Mouse (Mus musculus) MEL (cell line): Measurements from ENCODE around the gene Tnks2. TPM values are rescaled to one million over a fixed set of nuclear protein-coding genes. Genes with fewer than 3 reads are reported as not detected.

Source experiments
- DNase-seq: peaks from one replicate; pipeline ENCODE4 v3.0.0; 2011; ENCODE audit warnings: low read depth, low spot score
- H3K27ac ChIP-seq: 2 replicates; pipeline ENCODE4 v1.5.1; 2012; ENCODE audit warnings: low read depth, mild to moderate bottlenecking, control low read depth, low read length, moderate library complexity; ENCODE audit not compliant: control insufficient read depth
- H3K27me3 ChIP-seq, 2 experiments: fragments of 150-350 bp in 1 of 2; sonication (generic) in 1 of 2; 2 replicates each; pipeline ENCODE4 v1.6.1; 2012; ENCODE audit warnings: low read length in 2 of 2, mild to moderate bottlenecking in 2 of 2, improper control_type of control experiment in 1 of 2, moderate library complexity in 1 of 2; ENCODE audit not compliant: insufficient read depth in 2 of 2, control insufficient read depth in 1 of 2
- H3K36me3 ChIP-seq, 2 experiments: 2 replicates each; pipeline ENCODE4 v1.6.1; 2012 to 2014; ENCODE audit warnings: low read length in 2 of 2, improper control_type of control experiment in 1 of 2, inconsistent platforms in 1 of 2, mild to moderate bottlenecking in 1 of 2; ENCODE audit not compliant: insufficient read depth in 2 of 2, control insufficient read depth in 1 of 2
- H3K4me1 ChIP-seq, 2 experiments: fragments of 150-350 bp in 1 of 2; sonication (generic) in 1 of 2; 2 replicates each; pipeline ENCODE4 v1.6.1; 2012; ENCODE audit warnings: low read length in 2 of 2, improper control_type of control experiment in 1 of 2, mild to moderate bottlenecking in 1 of 2; ENCODE audit not compliant: insufficient read depth in 2 of 2, control insufficient read depth in 1 of 2
- H3K4me3 ChIP-seq, 2 experiments: fragments of 150-350 bp in 1 of 2; sonication (generic) in 1 of 2; 2 replicates each; pipeline ENCODE4 v1.5.1; 2012; ENCODE audit warnings: low read depth in 2 of 2, low read length in 2 of 2, mild to moderate bottlenecking in 2 of 2, moderate library complexity in 2 of 2, control low read depth in 1 of 2, improper control_type of control experiment in 1 of 2; ENCODE audit not compliant: control insufficient read depth in 1 of 2, insufficient read depth in 1 of 2
- H3K79me2 ChIP-seq: 2 replicates; pipeline ENCODE4 v1.6.1; 2012; ENCODE audit warnings: mild to moderate bottlenecking, low read length, moderate library complexity; ENCODE audit not compliant: control insufficient read depth, poor library complexity, insufficient read depth
- H3K9ac ChIP-seq: 2 replicates; pipeline ENCODE4 v1.6.1; 2012; ENCODE audit warnings: low read depth, mild to moderate bottlenecking, control low read depth, low read length, moderate library complexity; ENCODE audit not compliant: control insufficient read depth, poor library complexity, severe bottlenecking
- H3K9me3 ChIP-seq: fragments of 150-350 bp; sonication (generic); replicated peaks from 2 replicates; pipeline ENCODE4 v1.6.1; 2012; ENCODE audit warnings: mild to moderate bottlenecking, low read length, improper control_type of control experiment, moderate library complexity; ENCODE audit not compliant: insufficient read depth
- BHLHE40 ChIP-seq: IDR thresholded peaks from 2 replicates; pipeline ENCODE4 v1.6.1; 2012; ENCODE audit warnings: low read depth, mild to moderate bottlenecking, inconsistent platforms, low read length, improper control_type of control experiment, borderline replicate concordance
- CHD2 ChIP-seq: IDR thresholded peaks from 2 replicates; pipeline ENCODE4 v1.6.1; 2011; ENCODE audit warnings: low read length, improper control_type of control experiment
- E2F4 ChIP-seq: IDR thresholded peaks from 2 replicates; pipeline ENCODE4 v1.6.1; 2011; ENCODE audit warnings: low read depth, low read length, improper control_type of control experiment, borderline replicate concordance
- ELF1 ChIP-seq: IDR thresholded peaks from 2 replicates; pipeline ENCODE4 v1.6.1; 2014; ENCODE audit warnings: low read depth, mild to moderate bottlenecking, inconsistent platforms, low read length, improper control_type of control experiment, moderate library complexity
- ETS1 ChIP-seq: IDR thresholded peaks from 2 replicates; pipeline ENCODE4 v1.6.1; 2012; ENCODE audit warnings: low read depth, mild to moderate bottlenecking, inconsistent platforms, low read length, improper control_type of control experiment, moderate library complexity
- GABPA ChIP-seq: IDR thresholded peaks from 2 replicates; pipeline ENCODE4 v1.6.1; 2012; ENCODE audit warnings: low read depth, mild to moderate bottlenecking, inconsistent platforms, low read length, improper control_type of control experiment, moderate library complexity
- HCFC1 ChIP-seq: IDR thresholded peaks from 2 replicates; pipeline ENCODE4 v1.6.1; 2012; ENCODE audit warnings: low read depth, mild to moderate bottlenecking, inconsistent platforms, low read length, improper control_type of control experiment, moderate library complexity
- JUND ChIP-seq: IDR thresholded peaks from 2 replicates; pipeline ENCODE4 v1.6.1; 2011; ENCODE audit warnings: low read depth, mild to moderate bottlenecking, improper control_type of control experiment, low read length
- KAT2A ChIP-seq: conservative IDR thresholded peaks from 2 replicates; pipeline ENCODE4 v1.6.1; 2012; ENCODE audit warnings: low read depth, low read length, improper control_type of control experiment, inconsistent platforms
- MAFK ChIP-seq: IDR thresholded peaks from 2 replicates; pipeline ENCODE4 v1.6.1; 2011; ENCODE audit warnings: low read depth, mild to moderate bottlenecking, low read length, improper control_type of control experiment, borderline replicate concordance
- MAZ ChIP-seq: IDR thresholded peaks from 2 replicates; pipeline ENCODE4 v1.6.1; 2012; ENCODE audit warnings: low read depth, mild to moderate bottlenecking, inconsistent platforms, low read length, improper control_type of control experiment
- MXI1 ChIP-seq: IDR thresholded peaks from 2 replicates; pipeline ENCODE4 v1.6.1; 2011; ENCODE audit warnings: mild to moderate bottlenecking, low read depth, low read length, improper control_type of control experiment
- MYC ChIP-seq: IDR thresholded peaks from 2 replicates; pipeline ENCODE4 v1.6.1; 2011; ENCODE audit warnings: low read depth, mild to moderate bottlenecking, low read length, improper control_type of control experiment, moderate library complexity
- NELFE ChIP-seq: IDR thresholded peaks from 2 replicates; pipeline ENCODE4 v1.6.1; 2011; ENCODE audit warnings: low read depth, low read length, improper control_type of control experiment
- NRF1 ChIP-seq: IDR thresholded peaks from 2 replicates; pipeline ENCODE4 v1.6.1; 2014; ENCODE audit warnings: low read depth, mild to moderate bottlenecking, inconsistent platforms, low read length, improper control_type of control experiment, moderate library complexity; ENCODE audit not compliant: poor library complexity, insufficient read depth, severe bottlenecking
- POLR2A ChIP-seq, 2 experiments: IDR thresholded peaks; 2 replicates each; pipeline ENCODE4 v1.6.1; 2011 to 2012; ENCODE audit warnings: low read length in 2 of 2, mild to moderate bottlenecking in 2 of 2, control low read depth in 1 of 2, improper control_type of control experiment in 1 of 2, low read depth in 1 of 2, moderate library complexity in 1 of 2; ENCODE audit not compliant: control insufficient read depth in 1 of 2, insufficient read depth in 1 of 2, poor library complexity in 1 of 2
- POLR2AphosphoS2 ChIP-seq: IDR thresholded peaks from 2 replicates; pipeline ENCODE4 v1.6.1; 2011; ENCODE audit warnings: low read length, improper control_type of control experiment
- RAD21 ChIP-seq: IDR thresholded peaks from 2 replicates; pipeline ENCODE4 v1.6.1; 2011; ENCODE audit warnings: mild to moderate bottlenecking, low read depth, low read length, improper control_type of control experiment
- RCOR1 ChIP-seq: IDR thresholded peaks from 2 replicates; pipeline ENCODE4 v1.6.1; 2012; ENCODE audit warnings: low read depth, mild to moderate bottlenecking, inconsistent platforms, low read length, improper control_type of control experiment
- SIN3A ChIP-seq: IDR thresholded peaks from 2 replicates; pipeline ENCODE4 v1.6.1; 2012; ENCODE audit warnings: low read length, improper control_type of control experiment, inconsistent platforms
- SMC3 ChIP-seq: IDR thresholded peaks from 2 replicates; pipeline ENCODE4 v1.6.1; 2011; ENCODE audit warnings: low read depth, low read length, improper control_type of control experiment
- TBP ChIP-seq: IDR thresholded peaks from 2 replicates; pipeline ENCODE4 v1.8.0; 2011; ENCODE audit warnings: low read depth, low read length, improper control_type of control experiment
- TCF12 ChIP-seq: IDR thresholded peaks from 2 replicates; pipeline ENCODE4 v1.6.1; 2014; ENCODE audit warnings: low read depth, mild to moderate bottlenecking, inconsistent platforms, low read length, improper control_type of control experiment, moderate library complexity
- UBTF ChIP-seq: IDR thresholded peaks from 2 replicates; pipeline ENCODE4 v1.6.1; 2012; ENCODE audit warnings: low read depth, mild to moderate bottlenecking, inconsistent platforms, low read length, improper control_type of control experiment, moderate library complexity, borderline replicate concordance; ENCODE audit not compliant: insufficient read depth
- USF1 ChIP-seq: IDR thresholded peaks from 2 replicates; pipeline ENCODE4 v1.6.1; 2014; ENCODE audit warnings: low read depth, mild to moderate bottlenecking, inconsistent platforms, low read length, improper control_type of control experiment, moderate library complexity
- ZC3H11A ChIP-seq: IDR thresholded peaks from 2 replicates; pipeline ENCODE4 v1.6.1; 2012; ENCODE audit warnings: low read depth, mild to moderate bottlenecking, inconsistent platforms, low read length, improper control_type of control experiment
- ZMIZ1 ChIP-seq: IDR thresholded peaks from 2 replicates; pipeline ENCODE4 v1.6.1; 2012; ENCODE audit warnings: low read depth, mild to moderate bottlenecking, inconsistent platforms, low read length, improper control_type of control experiment, moderate library complexity
- ZNF384 ChIP-seq: IDR thresholded peaks from 2 replicates; pipeline ENCODE4 v1.6.1; 2012; ENCODE audit warnings: low read depth, mild to moderate bottlenecking, inconsistent platforms, low read length, improper control_type of control experiment
- polyA plus RNA-seq, 2 experiments: library from polyadenylated mRNA; stranded (reverse) in 1 of 2; unstranded in 1 of 2; fragments of >175 nt in 1 of 2; fragments of >200 nt in 1 of 2; gene quantifications; 2 replicates each; pipeline versions ENCODE4 v1.2.1 to v1.2.4; 2012; ENCODE audit warnings: low replicate concordance in 2 of 2, low read depth in 1 of 2; ENCODE audit not compliant: insufficient read length in 2 of 2, insufficient read depth in 1 of 2, missing spikeins in 1 of 2
- total RNA-seq: library from RNA; depleted of rRNA; stranded (reverse); fragments of 300-350 nt; gene quantifications from 2 replicates; pipeline ENCODE4 v1.2.3, GENCODE M21; 2012; rRNA removed

Gene Tnks2
- total RNA-seq (50.2 and 63.1 TPM in 2 replicates), polyA plus RNA-seq (10 to 100 TPM; 22.3 to 65.0 TPM)

- H3K9me3 ChIP-seq = no peaks in the 10 kb centered on the region
- peaks cover 0 to 11% of the 10 kb centered on the region in 2 experiments; a peak in 3 of 4 replicates for H3K4me1 ChIP-seq
- DNase-seq = peak; percentile 98
- peak within 1 kb of the TSS; percentile 76 to 92 for H3K4me3 ChIP-seq
- no peaks in the 10 kb centered on the region for H3K27me3 ChIP-seq
- TF ChIP-seq SMC3 (no peak), ZMIZ1 (peak; percentile 66), SIN3A (no peak), KAT2A (no peak; the same call in 1 of the 2 replicates), JUND (no peak), ELF1 (peak; percentile 67), ZC3H11A (no peak), MAFK (no peak), POLR2A (IDR thresholded peaks at IDR 0.05; ENCODE audit: control insufficient read depth in 1 of 2, insufficient read depth in 1 of 2, low read depth in 1 of 2, low read length in 2 of 2, poor library complexity in 1 of 2) (peak; percentile 89 to 90), BHLHE40 (no peak), MXI1 (no peak; the same call in none of the 2 replicates), GABPA (no peak), HCFC1 (peak; percentile 80), MAZ (peak; percentile 17; the same call in 1 of the 2 replicates), RAD21 (no peak), NELFE (peak; percentile 96), ETS1 (no peak), NRF1 (peak; percentile 96), UBTF (peak; percentile 38; the same call in 1 of the 2 replicates), TCF12 (peak; percentile 73), USF1 (peak; percentile 75), CHD2 (no peak), E2F4 (no peak), ZNF384 (no peak), POLR2AphosphoS2 (peak; percentile 81), RCOR1 (no peak; the same call in 1 of the 2 replicates), TBP (peak; percentile 80), MYC (no peak)
- H3K36me3 ChIP-seq = peaks cover 7 to 13% of the 10 kb centered on the region in 2 experiments
- H3K9ac ChIP-seq = peak within 1 kb of the TSS; percentile 89
- H3K79me2 ChIP-seq = peaks cover 37% of the 10 kb centered on the region
- H3K27ac ChIP-seq = peak within 1 kb of the TSS; percentile 51
These were observed at the start of gene Tnks2 for GRCm38 (mm10) chr19:36833788-36834531. Gene Tnks2, plus strand, starts transcription at chr19:36834232.
